Mouse (Mus musculus) kidney, embryonic 16.5 days (tissue): ENCODE results near the gene Emc8. TPM values are rescaled to one million over a fixed set of nuclear protein-coding genes. Genes with fewer than 3 reads are reported as not detected.

Source experiments
- ATAC-seq: fragments of 200-750 bp; cut with Nextera tagmentation; 2 replicates; pipeline ENCODE4 v1.8.0; 2017; ENCODE audit warnings: moderate TSS enrichment; ENCODE audit not compliant: low FRiP score, low TSS enrichment
- H3K27ac ChIP-seq: fragments of 300-500 bp; sonication (generic); 2 replicates; pipeline ENCODE4 v1.5.1; 2014; ENCODE audit warnings: low read length
- H3K27me3 ChIP-seq: fragments of 300-500 bp; sonication (generic); 2 replicates; pipeline ENCODE4 v1.6.1; 2014; ENCODE audit warnings: low read length, control low read depth, mixed read lengths; ENCODE audit not compliant: insufficient read depth
- H3K36me3 ChIP-seq: fragments of 300-500 bp; sonication (generic); 2 replicates; pipeline ENCODE4 v1.6.1; 2014; ENCODE audit warnings: low read length, control low read depth, mixed read lengths; ENCODE audit not compliant: insufficient read depth
- H3K4me1 ChIP-seq: fragments of 300-500 bp; sonication (generic); 2 replicates; pipeline ENCODE4 v1.6.1; 2014; ENCODE audit warnings: low read length, control low read depth, mixed read lengths; ENCODE audit not compliant: insufficient read depth
- H3K4me2 ChIP-seq: fragments of 300-500 bp; sonication (generic); replicated peaks from 2 replicates; pipeline ENCODE4 v1.6.1; 2014; ENCODE audit warnings: low read depth, low read length
- H3K4me3 ChIP-seq: fragments of 300-500 bp; sonication (generic); 2 replicates; pipeline ENCODE4 v1.5.1; 2014; ENCODE audit warnings: mild to moderate bottlenecking, low read length
- H3K9ac ChIP-seq: fragments of 300-500 bp; sonication (generic); replicated peaks from 2 replicates; pipeline ENCODE4 v1.6.1; 2014; ENCODE audit warnings: low read length
- H3K9me3 ChIP-seq: fragments of 300-500 bp; sonication (generic); 2 replicates; pipeline ENCODE4 v1.6.1; 2016; ENCODE audit warnings: low read length, control low read depth
- WGBS: fragments of 180-500 bp; shearing (Covaris S2); extraction: QIAGEN DNeasy Blood & Tissue Kit; methylation state at CpG from one replicate; pipeline ENCODE4 v1.1.7; 2014; 5-methylcytosine and 5-hydroxymethylcytosine counted together
- polyA plus RNA-seq: library from polyadenylated mRNA; unstranded; fragments of >200 nt; fragmentation: Nextera tagmentation; extraction: Ambion mirVana; gene quantifications from 2 replicates; pipeline ENCODE4 v1.2.1, GENCODE M21; 2015

Gene Emc8
- polyA plus RNA-seq, 1 experiment from 2014 or later, result 262 TPM

GRCm38 (mm10) chr8:120618110-120618509, 50.3 kb downstream of the Emc8 start:
- WGBS, result 2% methylated on average over 6 of the region's 6 CpGs
- Histone ChIP-seq H3K27me3 (no peaks in the 10 kb centered on the region), H3K36me3 (no peaks in the 10 kb centered on the region), H3K27ac (no peak overlapping the region), H3K4me2 (no peak overlapping the region), H3K9me3 (no peaks in the 10 kb centered on the region), H3K9ac (peak overlapping the region; percentile 47; the same call in 1 of the 2 replicates), H3K4me3 (no peak overlapping the region), H3K4me1 (peaks cover 13% of the 10 kb centered on the region)
- peak; percentile 39 for ATAC-seq

GRCm38 (mm10) chr8:120616663-120617626, 51.4 kb downstream of the Emc8 start:
- no peak overlapping the region for H3K4me2 ChIP-seq
- 52% methylated on average over 7 of the region's 8 CpGs for WGBS
- H3K36me3 ChIP-seq, result no peaks in the 10 kb centered on the region
- H3K4me1 ChIP-seq, result peaks cover 13% of the 10 kb centered on the region
- H3K4me3 ChIP-seq, result no peak overlapping the region
- H3K9me3 ChIP-seq, result no peaks in the 10 kb centered on the region
- no peak overlapping the region for H3K9ac ChIP-seq
- no peaks in the 10 kb centered on the region for H3K27me3 ChIP-seq
- no peak; the same call in 1 of the 2 replicates for ATAC-seq
- no peak overlapping the region for H3K27ac ChIP-seq

DNA sequence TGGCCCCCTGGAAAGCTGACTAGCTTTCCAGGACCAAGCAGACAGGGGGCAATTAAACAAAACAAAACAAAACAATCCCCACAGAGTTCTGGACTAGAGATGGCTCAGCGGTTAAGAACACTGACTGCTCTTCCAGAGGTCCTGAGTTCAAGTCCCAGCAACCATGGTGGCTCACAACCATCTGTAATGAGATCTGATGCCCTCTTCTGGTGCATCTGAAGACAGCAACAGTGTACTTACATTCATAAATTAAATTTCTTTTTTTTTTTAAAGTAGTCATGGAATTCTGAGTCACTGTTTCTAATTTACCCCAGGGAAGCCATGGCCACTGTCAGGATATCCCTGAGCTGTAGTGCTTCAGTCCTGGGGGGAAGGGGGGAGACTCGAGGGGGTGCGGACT, 53.9 kb downstream of the Emc8 start:
- ATAC-seq, result no peak

DNA sequence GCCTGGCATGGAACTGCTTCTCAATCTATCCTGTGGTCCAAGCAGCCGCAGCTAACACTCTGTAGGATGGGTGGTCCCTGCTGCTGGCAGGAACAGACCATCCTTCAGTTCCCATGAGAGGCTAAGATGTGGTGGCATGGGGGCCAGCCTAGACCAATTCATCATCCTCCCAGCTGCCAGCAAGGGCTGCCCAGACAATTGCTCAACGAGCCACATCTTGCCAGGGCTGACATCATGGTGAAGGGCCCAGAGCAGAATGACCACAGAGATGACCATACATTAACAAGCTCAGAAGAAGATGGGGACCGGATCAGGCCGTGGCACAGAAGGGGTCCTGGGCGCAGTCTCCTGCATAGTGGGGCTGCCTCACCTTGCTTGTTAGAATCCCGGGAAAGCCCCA, 57.5 kb downstream of the Emc8 start:
- Histone ChIP-seq H3K27ac (no peak overlapping the region), H3K4me1 (peaks cover 4% of the 10 kb centered on the region; the same call in 1 of the 2 replicates), H3K4me3 (no peak overlapping the region), H3K9ac (no peak overlapping the region), H3K4me2 (no peak overlapping the region), H3K36me3 (no peaks in the 10 kb centered on the region), H3K9me3 (no peaks in the 10 kb centered on the region), H3K27me3 (no peaks in the 10 kb centered on the region)
- 80% methylated on average over 6 of the region's 6 CpGs for WGBS
- no peak for ATAC-seq

More for the DNA sequence above, 53.9 kb downstream of the Emc8 start:
- Histone ChIP-seq H3K27ac (no peak overlapping the region), H3K4me2 (no peak overlapping the region), H3K9me3 (no peaks in the 10 kb centered on the region), H3K36me3 (no peaks in the 10 kb centered on the region), H3K4me3 (no peak overlapping the region), H3K4me1 (peaks cover 9% of the 10 kb centered on the region), H3K27me3 (no peaks in the 10 kb centered on the region), H3K9ac (no peak overlapping the region)
- 87% methylated on average over 3 of the region's 3 CpGs for WGBS

GRCm38 (mm10) chr8:120607885-120608284, 60.5 kb downstream of the Emc8 start:
- no peak overlapping the region for H3K27ac ChIP-seq
- H3K4me1 ChIP-seq, result peaks cover 7% of the 10 kb centered on the region
- H3K36me3 ChIP-seq, result no peaks in the 10 kb centered on the region
- 6% methylated on average over 7 of the region's 7 CpGs for WGBS
- H3K9me3 ChIP-seq, result no peaks in the 10 kb centered on the region
- H3K27me3 ChIP-seq, result no peaks in the 10 kb centered on the region
- H3K4me2 ChIP-seq, result no peak overlapping the region
- no peak for ATAC-seq
- no peak overlapping the region for H3K9ac ChIP-seq
- H3K4me3 ChIP-seq, result no peak overlapping the region

DNA sequence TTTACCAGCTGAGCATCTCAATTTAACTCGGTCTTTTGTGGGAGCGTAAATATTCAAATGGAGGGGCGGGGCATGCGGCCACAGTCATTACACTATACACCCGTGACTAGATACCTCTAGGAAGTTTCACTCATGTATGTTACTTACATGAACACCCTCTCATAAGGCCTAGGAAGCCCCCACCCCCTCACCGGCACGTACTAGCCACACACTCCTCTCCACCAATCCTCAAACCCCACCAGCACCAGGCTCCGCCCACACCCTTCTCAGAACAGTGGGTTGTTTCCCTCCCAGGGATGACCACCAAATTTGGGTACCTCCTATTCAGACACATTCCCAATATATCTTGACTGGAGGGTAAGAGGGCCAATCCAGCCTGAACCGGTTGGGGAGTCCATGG, 60.9 kb downstream of the Emc8 start:
- H3K36me3 ChIP-seq, result no peaks in the 10 kb centered on the region
- no peak overlapping the region for H3K4me3 ChIP-seq
- ATAC-seq, result no peak
- no peak overlapping the region for H3K27ac ChIP-seq
- no peak overlapping the region for H3K4me2 ChIP-seq
- peaks cover 11% of the 10 kb centered on the region for H3K4me1 ChIP-seq
- WGBS, result 78% methylated on average over 9 of the region's 9 CpGs
- no peak overlapping the region for H3K9ac ChIP-seq
- H3K27me3 ChIP-seq, result no peaks in the 10 kb centered on the region
- H3K9me3 ChIP-seq, result no peaks in the 10 kb centered on the region

Other genes with a start within 250 kb of the Emc8 start
- 114 and 117 TPM in 2 replicates for gene Gins2, start 79.3 kb downstream of the Emc8 start, polyA plus RNA-seq
- gene 1190005I06Rik, start 20.9 kb downstream of the Emc8 start, polyA plus RNA-seq, result 2.3 and 2.4 TPM in 2 replicates
- 3.4 and 4.2 TPM in 2 replicates for gene Gm27021, start 494 bp downstream of the Emc8 start, polyA plus RNA-seq
- 1,211 and 1,278 TPM in 2 replicates for gene Cox4i1, start 351 bp downstream of the Emc8 start, polyA plus RNA-seq
- 10.0 and 10.9 TPM in 2 replicates for gene Irf8, start 67.8 kb upstream of the Emc8 start, polyA plus RNA-seq